Mouse (Mus musculus): Measurements from ENCODE around the gene Nbeal2. TPM values are rescaled to one million over a fixed set of nuclear protein-coding genes. Genes with fewer than 3 reads are reported as not detected.

Nbeal2 gene
- total RNA-seq, 1 experiment: 13.6 TPM

DNA sequence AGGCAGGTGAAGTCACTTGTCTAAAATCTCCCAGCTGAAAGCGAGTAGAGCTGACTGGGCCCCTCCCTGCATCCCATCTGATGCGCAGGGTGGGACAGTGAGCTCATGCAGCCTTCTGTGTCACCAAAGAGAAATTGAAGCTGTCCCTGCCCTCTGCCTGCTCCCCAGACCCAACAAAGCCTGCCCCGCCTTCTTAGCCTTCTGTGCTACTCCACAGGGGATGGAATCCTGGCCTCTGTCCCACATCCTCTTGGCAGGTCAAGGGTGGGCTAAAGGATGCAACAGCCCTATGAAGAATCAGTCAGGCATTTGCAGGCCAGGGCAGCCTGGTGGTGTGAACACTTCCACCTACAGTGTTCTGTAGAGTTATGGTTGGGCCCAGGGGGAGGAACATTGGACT, 43.5 kb upstream of the Nbeal2 start:
- peaks cover 5% of the 10 kb centered on the region; the same call in 1 of the 2 replicates for H3K36me3 ChIP-seq (ENCODE audit: control insufficient read depth, insufficient read depth, low read length, poor library complexity, severe bottlenecking)
- no peak overlapping the region for H3K9ac ChIP-seq (ENCODE audit: insufficient read depth, low read depth, low read length, poor library complexity, severe bottlenecking)
- H3K4me3 ChIP-seq (ENCODE audit: insufficient read depth in 1 of 2, low read depth in 1 of 2, low read length in 2 of 2, poor library complexity in 1 of 2, severe bottlenecking in 1 of 2): no peak overlapping the region
- in situ Hi-C loops (cut with MboI; ENCODE audit: low sequenced_read_pairs in 2 of 2, unreplicated experiment in 2 of 2): no loop called here
- TF ChIP-seq HCFC1 (IDR thresholded peaks at IDR 0.05; ENCODE audit: borderline replicate concordance, insufficient read depth, low read length) (no peak), ZNF384 (IDR thresholded peaks at IDR 0.05; ENCODE audit: low read depth, low read length) (no peak), ZC3H11A (IDR thresholded peaks at IDR 0.05; ENCODE audit: borderline replicate concordance, low read depth, low read length) (no peak), CHD2 (IDR thresholded peaks at IDR 0.05; ENCODE audit: low read depth, low read length) (no peak)
- no peak overlapping the region for H3K27ac ChIP-seq (ENCODE audit: insufficient read depth, low read depth, low read length, poor library complexity, severe bottlenecking)
- no peaks in the 10 kb centered on the region for H3K9me3 ChIP-seq (ENCODE audit: control insufficient read depth, insufficient read depth, low read depth, low read length)
- H3K4me1 ChIP-seq (ENCODE audit: control insufficient read depth in 2 of 2, insufficient read depth in 2 of 2, low read length in 2 of 2, poor library complexity in 1 of 2): peaks cover 0 to 6% of the 10 kb centered on the region in 2 experiments; a peak in 1 of 4 replicates
- DNase-seq (ENCODE audit: low read depth, low spot score): no peak

DNA sequence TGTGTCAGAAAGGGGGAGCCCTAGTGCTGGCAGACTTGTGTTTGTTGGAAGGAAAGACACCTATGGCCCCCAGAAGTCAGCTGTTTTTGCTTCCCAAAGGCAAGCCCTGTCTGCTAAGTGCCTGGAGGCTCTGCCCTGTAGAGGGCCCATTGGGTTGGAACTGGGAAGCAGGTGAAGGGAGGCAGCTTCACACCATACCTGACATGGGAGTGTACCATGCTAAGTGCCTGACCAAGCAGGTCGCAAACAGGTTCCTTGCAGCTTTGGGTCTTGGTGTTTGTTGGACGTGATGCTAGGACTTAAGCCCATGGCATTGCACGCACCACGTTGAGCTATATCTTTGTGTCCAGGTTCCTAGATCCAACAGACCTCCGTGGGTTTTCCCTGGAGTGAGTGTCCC, 42.5 kb upstream of the Nbeal2 start:
- DNase-seq (ENCODE audit: low read depth, low spot score): no peak
- H3K36me3 ChIP-seq (ENCODE audit: control insufficient read depth, insufficient read depth, low read length, poor library complexity, severe bottlenecking): peaks cover 5% of the 10 kb centered on the region; the same call in 1 of the 2 replicates
- in situ Hi-C loops (cut with MboI; ENCODE audit: low sequenced_read_pairs in 2 of 2, unreplicated experiment in 2 of 2): no loop called here
- H3K4me3 ChIP-seq (ENCODE audit: insufficient read depth in 1 of 2, low read depth in 1 of 2, low read length in 2 of 2, poor library complexity in 1 of 2, severe bottlenecking in 1 of 2): no peak overlapping the region
- H3K9ac ChIP-seq (ENCODE audit: insufficient read depth, low read depth, low read length, poor library complexity, severe bottlenecking): no peak overlapping the region
- H3K9me3 ChIP-seq (ENCODE audit: control insufficient read depth, insufficient read depth, low read depth, low read length): no peaks in the 10 kb centered on the region
- no peak for TF ChIP-seq MAFK (IDR thresholded peaks at IDR 0.05; ENCODE audit: insufficient read depth, low read depth, low read length)
- TF ChIP-seq CHD2 (IDR thresholded peaks at IDR 0.05; ENCODE audit: low read depth, low read length): no peak
- no peak for TF ChIP-seq ZC3H11A (IDR thresholded peaks at IDR 0.05; ENCODE audit: borderline replicate concordance, low read depth, low read length)
- TF ChIP-seq HCFC1 (IDR thresholded peaks at IDR 0.05; ENCODE audit: borderline replicate concordance, insufficient read depth, low read length): no peak
- no peak for TF ChIP-seq ZNF384 (IDR thresholded peaks at IDR 0.05; ENCODE audit: low read depth, low read length)
- peaks cover 0 to 6% of the 10 kb centered on the region in 2 experiments; a peak in 1 of 4 replicates for H3K4me1 ChIP-seq (ENCODE audit: control insufficient read depth in 2 of 2, insufficient read depth in 2 of 2, low read length in 2 of 2, poor library complexity in 1 of 2)
- H3K27ac ChIP-seq (ENCODE audit: insufficient read depth, low read depth, low read length, poor library complexity, severe bottlenecking): no peak overlapping the region

DNA sequence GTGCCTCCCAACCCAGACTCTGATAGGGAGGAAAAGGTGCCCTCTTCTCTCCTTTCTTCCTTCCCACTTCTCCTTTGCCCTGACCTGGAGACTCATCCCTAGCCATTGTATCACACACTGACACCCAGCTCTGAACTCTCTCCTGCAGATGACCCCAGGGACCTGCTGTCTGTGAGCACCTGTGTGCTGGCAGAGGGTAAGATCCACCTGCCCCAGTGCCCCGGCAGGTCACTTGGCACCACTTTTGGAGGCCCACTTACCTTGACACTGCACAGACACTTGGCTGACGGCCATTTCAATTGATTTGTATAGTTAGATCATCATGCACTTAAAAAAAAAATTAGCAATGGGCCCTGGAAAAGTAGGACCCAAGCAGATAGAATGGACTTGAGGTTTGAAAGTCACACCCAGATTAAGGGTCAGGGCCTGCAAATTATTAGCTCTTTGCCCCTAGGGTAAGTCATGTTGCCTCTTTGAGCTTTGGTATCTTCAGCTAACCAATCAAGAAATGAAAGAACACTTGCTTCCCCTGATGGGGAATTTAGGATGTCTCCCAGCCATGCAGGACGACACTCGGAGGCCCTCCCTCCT, 41.3 kb upstream of the Nbeal2 start:
- Histone ChIP-seq H3K9me3 (ENCODE audit: control insufficient read depth, insufficient read depth, low read depth, low read length) (no peaks in the 10 kb centered on the region), H3K4me1 (ENCODE audit: control insufficient read depth in 2 of 2, insufficient read depth in 2 of 2, low read length in 2 of 2, poor library complexity in 1 of 2) (peaks cover 0 to 6% of the 10 kb centered on the region in 2 experiments; a peak in 1 of 4 replicates), H3K27ac (ENCODE audit: insufficient read depth, low read depth, low read length, poor library complexity, severe bottlenecking) (no peak overlapping the region), H3K4me3 (ENCODE audit: insufficient read depth in 1 of 2, low read depth in 1 of 2, low read length in 2 of 2, poor library complexity in 1 of 2, severe bottlenecking in 1 of 2) (no peak overlapping the region), H3K36me3 (ENCODE audit: control insufficient read depth, insufficient read depth, low read length, poor library complexity, severe bottlenecking) (peaks cover 5% of the 10 kb centered on the region; the same call in 1 of the 2 replicates), H3K9ac (ENCODE audit: insufficient read depth, low read depth, low read length, poor library complexity, severe bottlenecking) (no peak overlapping the region)
- DNase-seq (ENCODE audit: low read depth, low spot score): no peak
- TF ChIP-seq CHD2 (IDR thresholded peaks at IDR 0.05; ENCODE audit: low read depth, low read length) (no peak), MAFK (IDR thresholded peaks at IDR 0.05; ENCODE audit: insufficient read depth, low read depth, low read length) (no peak)
- in situ Hi-C loops (cut with MboI; ENCODE audit: low sequenced_read_pairs in 2 of 2, unreplicated experiment in 2 of 2): no loop called here

DNA sequence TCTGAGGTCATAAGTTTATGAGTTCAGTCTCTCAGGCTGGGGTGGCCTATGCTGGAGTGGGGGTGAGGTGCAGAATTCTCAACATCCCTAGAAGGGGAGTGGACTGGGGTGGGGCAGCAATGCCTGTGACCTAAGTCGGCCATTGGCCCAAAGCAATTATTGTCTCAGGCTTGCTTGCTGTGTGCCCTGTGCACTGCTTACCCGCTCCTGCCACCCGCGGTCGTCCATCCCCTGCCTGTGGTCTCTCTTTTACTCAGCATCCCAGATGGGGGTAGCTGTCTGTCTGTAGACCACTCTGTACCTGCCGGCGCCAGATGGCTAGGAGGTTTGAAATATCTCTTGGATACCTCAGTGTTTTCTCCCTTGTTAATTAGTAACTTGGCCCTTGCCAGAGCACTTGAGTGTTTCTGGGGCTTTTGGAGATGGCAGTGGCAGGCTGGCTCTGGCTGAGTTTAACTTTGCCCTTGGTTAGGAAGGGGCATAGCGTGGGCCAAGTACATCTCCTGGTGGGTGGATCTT, 35.4 kb upstream of the Nbeal2 start:
- no peaks in the 10 kb centered on the region for H3K9me3 ChIP-seq (ENCODE audit: control insufficient read depth, insufficient read depth, low read depth, low read length)
- H3K27ac ChIP-seq (ENCODE audit: insufficient read depth, low read depth, low read length, poor library complexity, severe bottlenecking): no peak overlapping the region
- no peak overlapping the region for H3K4me3 ChIP-seq (ENCODE audit: insufficient read depth in 1 of 2, low read depth in 1 of 2, low read length in 2 of 2, poor library complexity in 1 of 2, severe bottlenecking in 1 of 2)
- peaks cover 3% of the 10 kb centered on the region; the same call in 1 of the 2 replicates for H3K36me3 ChIP-seq (ENCODE audit: control insufficient read depth, insufficient read depth, low read length, poor library complexity, severe bottlenecking)
- no peak for DNase-seq (ENCODE audit: low read depth, low spot score)
- no peak for TF ChIP-seq ZC3H11A (IDR thresholded peaks at IDR 0.05; ENCODE audit: borderline replicate concordance, low read depth, low read length)
- no peak for TF ChIP-seq CHD2 (IDR thresholded peaks at IDR 0.05; ENCODE audit: low read depth, low read length)
- no peak for TF ChIP-seq HCFC1 (IDR thresholded peaks at IDR 0.05; ENCODE audit: borderline replicate concordance, insufficient read depth, low read length)
- TF ChIP-seq MAFK (IDR thresholded peaks at IDR 0.05; ENCODE audit: insufficient read depth, low read depth, low read length): no peak
- no peak for TF ChIP-seq ZNF384 (IDR thresholded peaks at IDR 0.05; ENCODE audit: low read depth, low read length)
- H3K9ac ChIP-seq (ENCODE audit: insufficient read depth, low read depth, low read length, poor library complexity, severe bottlenecking): no peak overlapping the region
- H3K4me1 ChIP-seq (ENCODE audit: control insufficient read depth in 2 of 2, insufficient read depth in 2 of 2, low read length in 2 of 2, poor library complexity in 1 of 2): peaks cover 0 to 11% of the 10 kb centered on the region in 2 experiments; a peak in 1 of 4 replicates
- in situ Hi-C loops (cut with MboI; ENCODE audit: low sequenced_read_pairs in 2 of 2, unreplicated experiment in 2 of 2): no loop called here

All from ES-E14 (cell line).